Mouse (Mus musculus): Measurements from ENCODE around the gene Zfand4.

Gene Zfand4

DNA sequence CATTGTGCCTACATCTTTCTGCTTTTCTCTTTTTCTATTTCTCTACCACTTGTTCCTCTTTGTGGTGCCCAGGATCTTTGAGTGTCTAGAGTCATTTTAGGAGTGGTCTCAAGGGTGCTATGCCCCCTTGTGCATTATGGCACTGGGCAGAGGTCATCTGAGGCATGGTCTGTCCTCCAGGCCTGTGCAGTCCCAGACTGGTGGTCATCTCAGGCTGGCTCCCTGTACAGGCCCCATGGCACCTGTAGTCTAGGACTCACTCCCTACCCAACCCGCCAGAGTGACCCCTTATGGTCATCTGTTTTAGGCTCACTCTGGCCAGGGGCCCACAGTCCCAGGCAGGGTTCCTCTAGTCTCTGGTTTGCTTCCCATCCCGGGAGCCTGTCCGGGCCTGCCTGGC is 107.5 kb downstream of the Zfand4 start:
- DNase-seq (ENCODE audit: low read depth, low spot score) = no peak

DNA sequence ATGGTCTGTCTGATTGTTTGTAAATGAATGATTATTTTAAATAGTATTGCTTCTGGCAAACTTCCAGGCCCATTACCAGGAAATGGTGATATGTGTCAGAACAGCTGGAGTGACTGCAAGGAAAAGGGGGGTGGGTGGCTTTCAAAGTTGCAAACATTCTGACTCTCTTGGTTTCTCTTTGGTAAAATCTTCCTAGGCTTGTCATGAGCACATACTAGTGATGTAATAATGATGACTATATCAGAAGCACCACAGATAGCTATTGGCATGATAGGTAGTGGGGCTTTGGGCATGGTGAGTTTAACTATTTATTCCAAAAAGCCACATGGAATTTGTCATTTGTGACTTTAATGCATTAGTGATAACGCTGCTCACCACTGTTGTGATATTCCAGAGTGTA is 110.1 kb downstream of the Zfand4 start:
- no peak for DNase-seq (ENCODE audit: low read depth, low spot score)

GRCm38 (mm10) chr6:116374618-116375017 is 110.6 kb downstream of the Zfand4 start:
- no peak for DNase-seq (ENCODE audit: low read depth, low spot score)

DNA sequence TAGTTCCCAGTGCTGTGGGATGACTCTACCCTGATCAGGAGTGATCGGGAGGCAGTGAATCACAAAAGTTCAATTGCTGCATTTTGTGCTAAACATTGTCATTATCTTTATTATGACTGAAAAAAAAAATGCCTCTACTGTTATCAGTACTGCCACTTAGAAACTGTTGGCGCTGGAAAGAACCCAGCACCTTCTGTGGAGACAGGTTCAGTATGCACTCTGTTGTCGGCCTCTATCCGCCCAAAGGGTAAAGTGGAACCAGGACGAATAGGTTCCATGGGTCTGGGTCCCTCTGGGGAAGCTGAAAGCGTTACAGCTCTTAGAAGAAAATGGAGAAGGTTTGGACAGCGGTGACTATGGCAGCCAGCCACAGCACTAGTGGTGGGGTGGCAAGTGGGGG is 114.9 kb downstream of the Zfand4 start:
- DNase-seq (ENCODE audit: low read depth, low spot score) = no peak

All from CD4-positive helper T cell, adult 2 months (primary cell).